Mouse (Mus musculus) heart, adult 9 months (tissue): ENCODE measurements around the gene Zdhhc12.

Experiments
- DNase-seq, 2 experiments: peaks; one replicate each; pipeline ENCODE4 v3.0.0; 2022; ENCODE audit warnings: low spot score in 2 of 2

Gene Zdhhc12

DNA sequence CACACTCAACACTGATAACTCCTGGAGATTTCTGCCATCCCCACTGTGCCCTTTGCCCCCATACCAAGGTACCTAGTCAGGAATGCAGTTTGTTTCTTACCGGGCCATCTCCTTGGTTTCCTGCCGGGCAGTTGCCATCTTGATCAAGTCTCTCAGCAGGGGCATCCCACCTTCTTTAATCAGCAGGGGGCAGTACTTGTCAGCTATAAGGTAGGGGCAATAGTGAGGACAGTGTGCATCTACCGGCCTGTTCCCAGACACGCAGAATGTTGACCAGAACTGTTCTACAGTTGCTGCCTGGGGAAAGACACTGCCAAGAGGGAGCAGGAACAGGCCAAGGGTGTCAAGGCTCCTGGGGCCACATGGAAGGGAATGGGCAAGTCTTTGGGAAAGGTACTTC is 6.8 kb upstream of the Zdhhc12 start:
- DNase-seq = no peak

- DNase-seq = peak in 1 of 2 experiments; percentile 39
Measured at GRCm38 (mm10) chr2:30095882-30096527, 2.6 kb upstream of the Zdhhc12 start.

GRCm38 (mm10) chr2:30094208-30094588 is 750 bp upstream of the Zdhhc12 start:
- no peak for DNase-seq

DNA sequence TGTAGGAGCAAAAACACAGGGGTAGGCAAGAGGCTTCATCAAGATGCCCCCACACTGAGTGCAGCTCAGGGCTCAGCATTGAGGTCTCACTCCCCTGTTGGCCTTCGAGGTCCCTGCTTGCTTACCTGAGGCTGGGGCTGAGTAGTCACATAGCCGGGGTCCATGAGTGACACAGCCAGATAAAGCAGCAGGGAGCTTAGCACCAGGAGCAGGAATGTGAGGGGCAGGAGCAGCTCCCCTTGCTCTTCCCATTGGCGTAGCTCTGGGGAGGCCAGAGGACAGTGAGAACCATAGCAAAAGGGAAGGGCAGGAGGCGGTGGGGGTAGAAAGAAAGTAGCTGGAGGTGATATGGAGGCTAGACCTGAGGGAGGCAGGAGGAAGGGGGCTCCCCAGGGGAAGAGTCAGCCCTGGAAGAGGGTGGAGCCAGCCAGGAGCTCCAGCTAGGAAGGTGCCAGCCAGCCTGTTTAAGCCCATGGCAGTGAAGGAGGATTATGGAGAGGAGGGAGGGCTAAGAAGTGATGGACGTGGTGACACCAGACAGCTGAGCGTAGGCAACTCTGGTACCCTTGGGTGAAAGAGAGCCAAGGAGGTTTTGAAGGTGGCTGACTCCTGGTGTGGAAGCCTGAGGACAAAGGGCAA is 1.0 kb downstream of the Zdhhc12 start:
- no peak for DNase-seq

DNA sequence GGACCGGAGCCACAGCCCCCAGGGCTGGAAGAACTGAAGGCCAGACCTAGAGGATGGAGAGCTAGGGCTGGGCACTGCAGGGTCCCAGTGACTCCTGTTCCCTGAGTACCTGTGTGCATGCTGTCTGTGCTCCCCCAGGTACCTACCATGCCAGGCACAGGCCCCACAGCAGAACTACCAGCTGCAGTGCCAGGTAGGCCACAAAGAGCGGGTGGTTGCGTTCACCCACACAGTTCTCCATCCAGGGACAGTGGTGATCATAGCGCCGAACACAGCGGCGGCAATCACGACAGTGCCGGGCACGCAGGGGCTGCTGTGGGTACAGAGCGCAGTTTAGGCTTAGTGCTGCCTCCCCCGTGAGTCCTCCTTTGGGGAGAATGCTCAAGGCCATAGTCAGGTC is 1.9 kb downstream of the Zdhhc12 start:
- DNase-seq = no peak

DNA sequence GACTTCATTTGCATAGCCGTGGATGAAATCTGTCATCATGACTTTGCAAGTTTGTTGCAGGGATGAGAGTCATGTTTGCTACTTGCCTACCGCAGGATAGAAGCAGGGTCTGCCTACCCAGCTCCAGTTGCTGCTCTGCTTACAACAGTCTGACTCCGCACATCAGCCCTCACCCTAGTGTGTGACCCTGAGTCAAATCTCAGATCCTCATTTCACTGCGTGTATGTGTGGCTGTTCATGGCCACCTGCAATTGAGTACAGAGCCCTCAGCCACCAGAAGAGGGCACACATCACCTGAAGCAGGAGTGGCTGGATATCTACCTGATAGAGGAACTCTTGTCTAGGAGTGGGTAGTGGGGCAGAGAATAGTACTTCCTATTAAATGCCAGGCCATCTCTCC is 6.1 kb downstream of the Zdhhc12 start:
- DNase-seq = no peak

DNA sequence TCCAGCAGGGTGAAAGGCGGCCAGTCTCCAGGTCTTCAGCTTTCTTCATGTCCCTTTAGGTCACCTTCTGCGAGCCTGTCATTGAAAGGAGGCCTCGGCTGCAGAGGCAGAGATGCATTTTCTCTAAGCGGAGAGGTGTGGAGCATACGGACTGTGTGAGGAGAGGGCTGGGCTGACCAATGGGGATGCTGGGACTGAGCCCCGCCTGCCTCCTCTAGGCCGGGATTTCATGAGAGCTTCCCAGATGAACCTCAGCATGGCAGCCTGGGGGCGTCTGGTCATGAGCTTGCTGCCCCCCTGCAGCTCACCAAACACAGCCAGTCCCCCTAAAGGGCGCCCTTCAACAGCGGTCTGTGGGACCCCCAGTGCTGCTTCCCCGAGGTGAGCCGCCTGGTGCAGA is 8.8 kb downstream of the Zdhhc12 start:
- no peak for DNase-seq

DNA sequence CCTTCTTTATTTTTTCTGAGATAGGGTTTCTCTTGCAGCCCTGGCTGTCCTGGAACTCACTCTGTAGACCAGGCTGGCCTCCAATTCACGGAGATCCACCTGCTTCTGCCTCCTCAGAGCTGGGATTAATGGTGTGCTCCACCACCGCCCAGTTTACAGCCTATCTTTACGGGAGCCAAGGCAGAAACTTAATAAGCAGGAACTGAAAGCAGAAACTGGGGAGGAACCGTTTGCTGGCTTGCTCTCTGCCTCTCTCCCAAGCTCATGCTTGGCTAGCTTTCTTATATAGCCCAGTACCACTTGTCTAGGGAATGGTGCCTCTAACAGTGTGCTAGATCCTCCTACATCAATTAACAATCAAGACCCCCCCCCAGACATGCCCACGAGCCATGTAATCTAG is 9.3 kb downstream of the Zdhhc12 start:
- DNase-seq = no peak

- DNase-seq = no peak
Measured at GRCm38 (mm10) chr2:30080181-30080800, 13.2 kb downstream of the Zdhhc12 start.

GRCm38 (mm10) chr2:30078760-30079159 is 14.7 kb downstream of the Zdhhc12 start:
- no peak for DNase-seq

GRCm38 (mm10) chr2:30078349-30078712 is 15.1 kb downstream of the Zdhhc12 start:
- DNase-seq = peak; percentile 75 to 82

GRCm38 (mm10) chr2:30077502-30078348 is 15.7 kb downstream of the Zdhhc12 start, which contains the start of gene Pkn3:
Pkn3 (plus strand) TSS chr2:30077684.
- peak; percentile 78 to 83 for DNase-seq

DNA sequence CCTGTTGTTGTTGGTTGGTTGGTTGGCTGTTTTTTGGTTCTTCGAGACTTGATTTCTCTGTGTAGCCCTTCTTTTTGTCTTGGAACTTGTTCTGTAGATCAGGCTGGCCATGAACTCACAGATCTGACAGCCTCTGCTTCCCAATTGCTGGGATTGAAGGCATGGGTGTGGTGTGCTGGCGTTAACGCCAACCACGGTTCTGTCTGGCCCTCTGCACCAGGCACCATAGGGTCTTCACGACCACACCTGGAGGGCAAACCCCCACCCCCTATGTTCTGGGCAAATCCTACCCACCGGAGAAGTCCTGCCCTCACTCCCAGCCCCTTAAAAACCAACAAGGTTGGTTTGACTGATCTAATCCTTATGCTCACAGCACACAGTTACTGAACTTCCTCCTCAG is 16.5 kb downstream of the Zdhhc12 start:
- no peak for DNase-seq

- DNase-seq = no peak
Measured at GRCm38 (mm10) chr2:30076439-30076838, 17.0 kb downstream of the Zdhhc12 start.

GRCm38 (mm10) chr2:30075625-30076024 is 17.8 kb downstream of the Zdhhc12 start:
- no peak for DNase-seq

GRCm38 (mm10) chr2:30073285-30073684 is 20.2 kb downstream of the Zdhhc12 start:
- no peak for DNase-seq

DNA sequence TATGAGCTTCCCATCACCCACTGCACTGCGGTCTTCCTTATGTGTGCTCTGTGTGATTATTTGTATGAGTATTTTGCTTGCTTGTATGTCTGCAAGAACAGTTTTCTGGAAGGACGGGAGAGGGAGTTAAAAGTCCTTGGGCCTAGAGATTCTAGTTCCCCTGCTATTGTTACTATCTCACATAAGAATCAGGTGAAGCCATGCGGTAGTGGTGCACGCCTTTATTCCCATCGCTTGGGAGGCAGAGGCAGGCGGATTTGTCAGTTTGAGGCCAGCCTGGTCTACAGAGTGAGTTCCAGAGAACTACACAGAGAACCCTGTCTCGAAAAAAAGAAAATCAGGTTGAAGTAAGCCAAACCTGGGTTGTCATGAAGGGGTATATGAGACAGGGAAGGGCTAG is 20.6 kb downstream of the Zdhhc12 start:
- DNase-seq = no peak

GRCm38 (mm10) chr2:30067962-30068361 is 25.5 kb downstream of the Zdhhc12 start:
- no peak for DNase-seq

- DNase-seq = peak; percentile 29 to 59
Measured at GRCm38 (mm10) chr2:30067031-30067888, 26.2 kb downstream of the Zdhhc12 start.

GRCm38 (mm10) chr2:30066046-30066901 is 27.2 kb downstream of the Zdhhc12 start:
- DNase-seq = peak; percentile 96
